Mouse (Mus musculus) midbrain, embryonic 11.5 days (tissue): Measurements from ENCODE around the gene Pygm. TPM values are rescaled to one million over a fixed set of nuclear protein-coding genes. Genes with fewer than 3 reads are reported as not detected.

Experiments
- ATAC-seq: fragments of 200-750 bp; cut with Nextera tagmentation; 2 replicates; pipeline ENCODE4 v1.8.0; 2017; ENCODE audit warnings: moderate TSS enrichment, moderate library complexity; ENCODE audit not compliant: low FRiP score
- DNase-seq: peaks from one replicate; pipeline ENCODE4 v3.0.0; 2015; ENCODE audit warnings: low spot score; ENCODE audit errors: missing footprints
- H3K27ac ChIP-seq: fragments of 300-500 bp; sonication (generic); 2 replicates; pipeline ENCODE4 v1.5.1; 2014; ENCODE audit warnings: low read depth, low read length
- H3K27me3 ChIP-seq: fragments of 300-500 bp; sonication (generic); 2 replicates; pipeline ENCODE4 v1.6.1; 2014; ENCODE audit warnings: mild to moderate bottlenecking, low read length, moderate library complexity, mixed read lengths; ENCODE audit not compliant: control insufficient read depth, insufficient read depth
- H3K36me3 ChIP-seq: fragments of 300-500 bp; sonication (generic); 2 replicates; pipeline ENCODE4 v1.6.1; 2014; ENCODE audit warnings: mild to moderate bottlenecking, low read length, moderate library complexity, mixed read lengths; ENCODE audit not compliant: control insufficient read depth, insufficient read depth
- H3K4me1 ChIP-seq: fragments of 300-500 bp; sonication (generic); 2 replicates; pipeline ENCODE4 v1.6.1; 2014; ENCODE audit warnings: low read length; ENCODE audit not compliant: control insufficient read depth, insufficient read depth
- H3K4me2 ChIP-seq: fragments of 300-500 bp; sonication (generic); 2 replicates; pipeline ENCODE4 v1.6.1; 2014; ENCODE audit warnings: mild to moderate bottlenecking, moderate library complexity
- H3K4me3 ChIP-seq: fragments of 300-500 bp; sonication (generic); 2 replicates; pipeline ENCODE4 v1.5.1; 2014; ENCODE audit warnings: low read depth, low read length
- H3K9ac ChIP-seq: fragments of 300-500 bp; sonication (generic); 2 replicates; pipeline ENCODE4 v1.6.1; 2014; ENCODE audit warnings: low read length
- H3K9me3 ChIP-seq: fragments of 300-500 bp; sonication (generic); 2 replicates; pipeline ENCODE4 v1.6.1; 2016; ENCODE audit warnings: low read length; ENCODE audit not compliant: control insufficient read depth
- WGBS: fragments of 180-500 bp; shearing (Covaris S2); extraction: QIAGEN DNeasy Blood & Tissue Kit; methylation state at CpG from one replicate; pipeline ENCODE4 v1.1.7; 2014; 5-methylcytosine and 5-hydroxymethylcytosine counted together
- polyA plus RNA-seq: library from polyadenylated mRNA; unstranded; fragments of >200 nt; fragmentation: Nextera tagmentation; extraction: Ambion mirVana; gene quantifications from 2 replicates; pipeline ENCODE4 v1.2.1, GENCODE M21; 2014

Gene Pygm
- polyA plus RNA-seq, 1 experiment from 2014 or later, result 0.81 TPM

- peak within 1 kb of the TSS; percentile 60 for H3K4me3 ChIP-seq
- DNase-seq (peak; percentile 94), ATAC-seq (peak; percentile 20)
- no peaks in the 10 kb centered on the region for H3K9me3 ChIP-seq
- under 1% methylated on average over 78 of the region's 87 CpGs for WGBS
- H3K9ac ChIP-seq, result peak within 1 kb of the TSS; percentile 70
- no peak within 1 kb of the TSS for H3K27ac ChIP-seq
- H3K4me2 ChIP-seq, result peak within 1 kb of the TSS; percentile 100
- H3K27me3 ChIP-seq, result peaks cover 31% of the 10 kb centered on the region
- H3K4me1 ChIP-seq, result peaks cover 23% of the 10 kb centered on the region
- no peaks in the 10 kb centered on the region for H3K36me3 ChIP-seq
These were observed 15.3 kb downstream of the Pygm start, which contains the start of gene Rasgrp2 for GRCm38 (mm10) chr19:6399285-6400095. Gene Rasgrp2 (plus strand): TSS chr19:6399340.

- Histone ChIP-seq H3K27me3 (peaks cover 31% of the 10 kb centered on the region), H3K27ac (no peak overlapping the region), H3K4me3 (peak overlapping the region; percentile 60), H3K9ac (peak overlapping the region; percentile 70), H3K4me2 (peak overlapping the region; percentile 100), H3K9me3 (no peaks in the 10 kb centered on the region), H3K36me3 (no peaks in the 10 kb centered on the region), H3K4me1 (peaks cover 23% of the 10 kb centered on the region)
- ATAC-seq, result no peak
- 4% methylated on average over 29 of the region's 29 CpGs for WGBS
- DNase-seq, result peak; percentile 92
These were observed 16.2 kb downstream of the Pygm start for GRCm38 (mm10) chr19:6400096-6401086.

- peak; percentile 36 for ATAC-seq
- Histone ChIP-seq H3K9ac (peak overlapping the region; percentile 36; the same call in 1 of the 2 replicates), H3K36me3 (no peaks in the 10 kb centered on the region), H3K27ac (no peak overlapping the region), H3K27me3 (peaks cover 31% of the 10 kb centered on the region), H3K9me3 (no peaks in the 10 kb centered on the region), H3K4me1 (peaks cover 23% of the 10 kb centered on the region), H3K4me3 (peak overlapping the region; percentile 23), H3K4me2 (peak overlapping the region; percentile 44)
- DNase-seq, result peak; percentile 98
- under 1% methylated on average over 31 of the region's 32 CpGs for WGBS
These were observed 17.1 kb downstream of the Pygm start for GRCm38 (mm10) chr19:6401131-6401815.

- Histone ChIP-seq H3K4me2 (peak overlapping the region; percentile 44; the same call in 1 of the 2 replicates), H3K9ac (no peak overlapping the region), H3K36me3 (no peaks in the 10 kb centered on the region), H3K4me3 (no peak overlapping the region; the same call in 1 of the 2 replicates), H3K27ac (no peak overlapping the region), H3K27me3 (peaks cover 31% of the 10 kb centered on the region), H3K4me1 (peaks cover 23% of the 10 kb centered on the region), H3K9me3 (no peaks in the 10 kb centered on the region)
- DNase-seq, result no peak
- no peak for ATAC-seq
- 13% methylated on average over 9 of the region's 9 CpGs for WGBS
These were observed 17.8 kb downstream of the Pygm start for GRCm38 (mm10) chr19:6401951-6402350.

- DNase-seq, result no peak
- no peak for ATAC-seq
- no peaks in the 10 kb centered on the region for H3K9me3 ChIP-seq
- H3K27ac ChIP-seq, result no peak overlapping the region
- no peak overlapping the region for H3K4me3 ChIP-seq
- H3K9ac ChIP-seq, result no peak overlapping the region
- H3K36me3 ChIP-seq, result no peaks in the 10 kb centered on the region
- WGBS, result 85% methylated on average over 10 of the region's 10 CpGs
- peaks cover 16% of the 10 kb centered on the region for H3K4me1 ChIP-seq
- H3K4me2 ChIP-seq, result no peak overlapping the region
- peaks cover 31% of the 10 kb centered on the region for H3K27me3 ChIP-seq
These were observed 19.7 kb downstream of the Pygm start for GRCm38 (mm10) chr19:6403869-6404268.

GRCm38 (mm10) chr19:6405433-6405832 is 21.2 kb downstream of the Pygm start:
- 61% methylated on average over 10 of the region's 10 CpGs for WGBS
- DNase-seq (no peak), ATAC-seq (no peak)
- Histone ChIP-seq H3K4me3 (no peak overlapping the region), H3K36me3 (no peaks in the 10 kb centered on the region), H3K4me2 (no peak overlapping the region), H3K9ac (no peak overlapping the region), H3K27ac (no peak overlapping the region), H3K9me3 (no peaks in the 10 kb centered on the region), H3K27me3 (peaks cover 23% of the 10 kb centered on the region), H3K4me1 (peaks cover 12% of the 10 kb centered on the region)

- WGBS, result 80% methylated on average over 8 of the region's 8 CpGs
- Histone ChIP-seq H3K27ac (no peak overlapping the region), H3K36me3 (no peaks in the 10 kb centered on the region), H3K27me3 (peaks cover 11% of the 10 kb centered on the region; the same call in 1 of the 2 replicates), H3K9ac (no peak overlapping the region), H3K4me1 (peaks cover 2% of the 10 kb centered on the region; the same call in 1 of the 2 replicates), H3K4me2 (no peak overlapping the region), H3K9me3 (no peaks in the 10 kb centered on the region), H3K4me3 (no peak overlapping the region)
- no peak for ATAC-seq
- DNase-seq, result no peak
These were observed 22.9 kb downstream of the Pygm start for GRCm38 (mm10) chr19:6407109-6407508.

GRCm38 (mm10) chr19:6407816-6408510 is 23.8 kb downstream of the Pygm start:
- peaks cover 3% of the 10 kb centered on the region; the same call in 1 of the 2 replicates for H3K27me3 ChIP-seq
- ATAC-seq, result no peak
- H3K4me1 ChIP-seq, result peaks cover 2% of the 10 kb centered on the region; the same call in 1 of the 2 replicates
- WGBS, result 47% methylated on average over 16 of the region's 16 CpGs
- H3K4me2 ChIP-seq, result no peak overlapping the region
- no peaks in the 10 kb centered on the region for H3K36me3 ChIP-seq
- H3K27ac ChIP-seq, result no peak overlapping the region
- H3K9ac ChIP-seq, result no peak overlapping the region
- H3K9me3 ChIP-seq, result no peaks in the 10 kb centered on the region
- no peak for DNase-seq
- no peak overlapping the region for H3K4me3 ChIP-seq
